Mouse (Mus musculus) intestine, embryonic 14.5 days (tissue): ENCODE measurements around the gene Spon1. TPM values are rescaled to one million over a fixed set of nuclear protein-coding genes. Genes with fewer than 3 reads are reported as not detected.

Source experiments
- ATAC-seq: fragments of 200-750 bp; cut with Nextera tagmentation; replicated peaks from 2 replicates; pipeline ENCODE4 v1.8.0; 2017; ENCODE audit warnings: low read depth, moderate number of reproducible peaks, moderate TSS enrichment, moderate library complexity; ENCODE audit not compliant: low FRiP score, low TSS enrichment
- DNase-seq: peaks from one replicate; pipeline ENCODE4 v3.0.0-alpha.2; 2018; ENCODE audit warnings: low spot score
- H3K27ac ChIP-seq: fragments of 300-500 bp; sonication (generic); 2 replicates; pipeline ENCODE4 v1.5.1; 2014; ENCODE audit warnings: low read depth, mild to moderate bottlenecking, control low read depth
- H3K27me3 ChIP-seq: fragments of 300-500 bp; sonication (generic); replicated peaks from 2 replicates; pipeline ENCODE4 v1.6.1; 2014; ENCODE audit warnings: low read length, control low read depth; ENCODE audit not compliant: control insufficient read depth, insufficient read depth
- H3K36me3 ChIP-seq: fragments of 300-500 bp; sonication (generic); 2 replicates; pipeline ENCODE4 v1.6.1; 2014; ENCODE audit warnings: low read length, control low read depth; ENCODE audit not compliant: control insufficient read depth, insufficient read depth
- H3K4me1 ChIP-seq: fragments of 300-500 bp; sonication (generic); replicated peaks from 2 replicates; pipeline ENCODE4 v1.6.1; 2014; ENCODE audit warnings: low read length, control low read depth, mixed read lengths; ENCODE audit not compliant: control insufficient read depth, insufficient read depth
- H3K4me2 ChIP-seq: fragments of 300-500 bp; sonication (generic); 2 replicates; pipeline ENCODE4 v1.6.1; 2014; ENCODE audit warnings: low read length
- H3K4me3 ChIP-seq: fragments of 300-500 bp; sonication (generic); 2 replicates; pipeline ENCODE4 v1.5.1; 2014; ENCODE audit warnings: low read depth, low read length, control low read depth, mixed read lengths
- H3K9ac ChIP-seq: fragments of 300-500 bp; sonication (generic); 2 replicates; pipeline ENCODE4 v1.6.1; 2014; ENCODE audit warnings: mild to moderate bottlenecking, low read length
- H3K9me3 ChIP-seq: fragments of 300-500 bp; sonication (generic); 2 replicates; pipeline ENCODE4 v1.6.1; 2016; ENCODE audit warnings: low read length, control low read depth; ENCODE audit not compliant: control insufficient read depth
- WGBS: fragments of 180-500 bp; shearing (Covaris S2); extraction: QIAGEN DNeasy Blood & Tissue Kit; methylation state at CpG from one replicate; pipeline ENCODE4 v1.1.7; 2014; 5-methylcytosine and 5-hydroxymethylcytosine counted together
- polyA plus RNA-seq: library from polyadenylated mRNA; unstranded; fragments of >200 nt; fragmentation: Nextera tagmentation; extraction: Ambion mirVana; gene quantifications from 2 replicates; pipeline ENCODE4 v1.2.1, GENCODE M21; 2014

The Spon1 gene
- polyA plus RNA-seq, 1 experiment from 2014 or later, result 12.2 TPM

- Histone ChIP-seq H3K4me3 (no peak overlapping the region), H3K9ac (no peak overlapping the region), H3K9me3 (no peaks in the 10 kb centered on the region), H3K4me1 (peaks cover 19% of the 10 kb centered on the region; the same call in 1 of the 2 replicates), H3K4me2 (no peak overlapping the region), H3K36me3 (no peaks in the 10 kb centered on the region), H3K27ac (no peak overlapping the region), H3K27me3 (no peaks in the 10 kb centered on the region)
- WGBS, result 60% methylated on average over 6 of the region's 6 CpGs
- DNase-seq (no peak), ATAC-seq (no peak)
Observed at GRCm38 (mm10) chr7:114086021-114086710, 320.4 kb downstream of the Spon1 start.

GRCm38 (mm10) chr7:114087341-114087740 is 321.5 kb downstream of the Spon1 start:
- no peaks in the 10 kb centered on the region for H3K36me3 ChIP-seq
- no peaks in the 10 kb centered on the region for H3K27me3 ChIP-seq
- no peak for DNase-seq
- WGBS, result 42% methylated on average over 6 of the region's 6 CpGs
- no peak overlapping the region for H3K9ac ChIP-seq
- H3K27ac ChIP-seq, result no peak overlapping the region
- ATAC-seq, result no peak
- no peak overlapping the region for H3K4me3 ChIP-seq
- no peak overlapping the region for H3K4me2 ChIP-seq
- H3K9me3 ChIP-seq, result no peaks in the 10 kb centered on the region
- peaks cover 19% of the 10 kb centered on the region; the same call in 1 of the 2 replicates for H3K4me1 ChIP-seq

DNA sequence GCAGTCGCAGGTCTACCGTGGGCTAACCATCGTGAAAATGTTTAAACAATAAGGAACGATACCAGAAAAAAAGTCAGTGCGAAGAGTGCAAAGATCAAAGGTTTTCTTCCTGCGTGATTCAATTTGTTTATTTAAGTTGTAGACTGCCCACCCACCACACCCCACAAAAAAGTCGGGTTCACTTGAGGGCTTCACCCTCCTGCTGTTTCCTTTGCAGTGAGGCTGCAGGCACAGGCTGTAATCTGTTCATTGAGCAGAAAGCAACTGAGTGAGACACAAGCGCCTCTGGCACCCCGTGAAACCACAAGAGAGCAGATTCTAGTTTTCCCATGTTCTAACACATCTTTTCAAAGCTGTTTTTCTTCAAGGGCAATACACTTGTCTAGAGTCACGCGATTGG is 322.2 kb downstream of the Spon1 start:
- Histone ChIP-seq H3K9ac (no peak overlapping the region), H3K27me3 (no peaks in the 10 kb centered on the region), H3K4me2 (peak overlapping the region; percentile 6; the same call in 1 of the 2 replicates), H3K36me3 (no peaks in the 10 kb centered on the region), H3K4me3 (no peak overlapping the region), H3K4me1 (peaks cover 19% of the 10 kb centered on the region; the same call in 1 of the 2 replicates), H3K27ac (no peak overlapping the region), H3K9me3 (no peaks in the 10 kb centered on the region)
- DNase-seq (no peak), ATAC-seq (no peak)
- 13% methylated on average over 11 of the region's 11 CpGs for WGBS

- 59% methylated on average over 5 of the region's 5 CpGs for WGBS
- Histone ChIP-seq H3K27me3 (no peaks in the 10 kb centered on the region), H3K9ac (no peak overlapping the region), H3K36me3 (no peaks in the 10 kb centered on the region), H3K4me3 (no peak overlapping the region), H3K27ac (0 out of 2 replicates have a peak overlapping the region, but pooled peaks have one; percentile 16), H3K9me3 (no peaks in the 10 kb centered on the region), H3K4me2 (0 out of 2 replicates have a peak overlapping the region, but pooled peaks have one; percentile 6), H3K4me1 (peaks cover 19% of the 10 kb centered on the region; the same call in 1 of the 2 replicates)
- no peak; the same call in 1 of the 2 replicates for ATAC-seq
- DNase-seq, result no peak
Observed at GRCm38 (mm10) chr7:114088918-114089317, 323.1 kb downstream of the Spon1 start.

DNA sequence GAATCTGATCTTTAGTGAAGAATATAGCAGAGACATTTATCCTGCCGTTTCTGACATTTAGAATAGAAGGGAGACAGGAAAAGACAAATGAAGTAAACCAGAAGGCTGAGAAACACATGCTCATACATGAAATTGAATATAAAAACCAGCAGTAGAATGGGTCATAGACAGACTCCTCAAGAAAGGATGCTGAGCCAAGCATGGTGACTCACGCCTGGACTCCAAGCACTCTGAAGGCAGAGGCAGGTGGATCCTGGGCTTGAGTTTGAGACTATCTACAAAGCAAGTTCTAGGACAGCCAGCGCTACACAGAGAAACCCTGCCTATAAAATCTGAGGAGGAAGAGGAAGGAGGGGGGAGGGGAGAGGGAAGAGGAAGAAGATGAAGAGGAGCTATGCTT is 324.4 kb downstream of the Spon1 start:
- ATAC-seq, result no peak
- Histone ChIP-seq H3K36me3 (no peaks in the 10 kb centered on the region), H3K9me3 (no peaks in the 10 kb centered on the region), H3K4me3 (no peak overlapping the region), H3K4me1 (peaks cover 19% of the 10 kb centered on the region; the same call in 1 of the 2 replicates), H3K4me2 (no peak overlapping the region), H3K9ac (no peak overlapping the region), H3K27me3 (no peaks in the 10 kb centered on the region), H3K27ac (no peak overlapping the region)
- no peak for DNase-seq
- WGBS, result 81% methylated on average over 3 of the region's 3 CpGs

DNA sequence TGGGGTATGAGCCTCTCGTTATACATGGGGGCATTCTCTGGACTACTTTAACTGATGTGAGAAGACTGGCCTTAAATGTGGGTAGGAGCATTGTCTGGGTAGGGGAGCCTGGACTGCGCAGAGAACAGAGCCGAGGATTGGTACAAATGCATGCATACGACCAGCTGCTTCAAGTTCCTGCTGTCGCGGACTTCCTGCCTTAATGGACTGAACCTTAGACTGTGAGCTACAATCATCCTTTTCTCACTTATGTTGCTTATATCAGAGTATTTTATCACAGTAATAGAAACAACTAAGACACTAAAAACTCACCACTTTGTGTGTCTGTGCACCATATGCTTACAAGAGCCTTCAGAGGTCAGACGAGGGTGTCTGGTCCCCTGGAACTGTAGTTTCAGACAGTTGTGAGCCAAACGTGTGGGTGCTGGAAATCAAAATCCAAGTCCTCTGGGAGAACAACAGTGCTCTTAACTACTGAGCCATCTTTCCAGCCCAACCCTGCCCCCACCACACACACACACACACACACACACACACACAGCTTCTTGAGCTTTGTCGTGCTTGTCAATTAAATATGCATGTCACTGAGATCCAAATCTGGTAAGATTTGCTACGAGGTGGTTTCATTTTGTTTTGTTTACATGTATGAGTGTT is 325.2 kb downstream of the Spon1 start:
- Histone ChIP-seq H3K9ac (no peak overlapping the region), H3K27me3 (no peaks in the 10 kb centered on the region), H3K4me1 (peaks cover 19% of the 10 kb centered on the region), H3K4me3 (no peak overlapping the region), H3K36me3 (no peaks in the 10 kb centered on the region), H3K9me3 (no peaks in the 10 kb centered on the region), H3K4me2 (no peak overlapping the region), H3K27ac (no peak overlapping the region)
- DNase-seq (no peak), ATAC-seq (no peak)
- 50% methylated on average over 10 of the region's 10 CpGs for WGBS
